Mouse (Mus musculus): Measurements from ENCODE around the gene Gm15155. TPM values are rescaled to one million over a fixed set of nuclear protein-coding genes. Genes with fewer than 3 reads are reported as not detected.
A peak's percentile ranks its signal among the peaks of the same experiment; 100 is the strongest.
"Not testable (repeated sequence)": the region's sequence is repeated elsewhere in the genome, so short reads cannot be mapped to it uniquely, and the experiment has no call there.

Gene Gm15155
- polyA plus RNA-seq, 1 experiment from 2014 or later = not detected

GRCm38 (mm10) chrX:155625671-155626196 is 1.2 kb downstream of the Gm15155 start:
- no peak overlapping the region for H3K4me3 ChIP-seq (replicated peaks)
- ATAC-seq = no peak
- 6% methylated on average over 13 of the region's 13 CpGs for WGBS

DNA sequence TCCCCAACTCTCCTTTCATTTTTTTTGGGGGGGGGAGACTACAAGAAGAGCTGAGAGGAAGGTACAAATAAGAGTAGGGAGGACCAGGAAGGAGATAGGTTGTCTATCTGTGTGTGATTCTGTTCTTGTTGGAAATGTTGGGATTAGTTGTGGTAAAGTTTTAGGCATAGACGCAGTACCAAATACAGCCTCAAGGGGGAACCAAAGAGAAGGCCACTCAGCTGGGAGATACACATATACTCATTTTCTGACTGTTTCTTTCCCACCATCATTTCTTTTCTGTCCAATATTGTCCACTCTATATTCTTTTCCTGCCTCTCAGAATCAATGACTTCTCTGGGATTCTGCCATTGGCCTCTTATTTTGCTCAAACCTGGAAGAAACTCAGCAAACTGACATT is 19.4 kb downstream of the Gm15155 start:
- H3K27me3 ChIP-seq (replicated peaks) = no peaks in the 10 kb centered on the region
- no peak overlapping the region for H3K4me3 ChIP-seq (replicated peaks)
- H3K36me3 ChIP-seq = no peaks in the 10 kb centered on the region
- no peak for ATAC-seq
- WGBS = 20% methylated on average over 1 of the region's 1 CpGs
- no peaks in the 10 kb centered on the region for H3K4me1 ChIP-seq (replicated peaks)
- H3K9ac ChIP-seq = no peak overlapping the region
- H3K27ac ChIP-seq = no peak overlapping the region
- no peak overlapping the region for H3K4me2 ChIP-seq (replicated peaks)
- no peaks in the 10 kb centered on the region for H3K9me3 ChIP-seq

More at GRCm38 (mm10) chrX:155625671-155626196, 1.2 kb downstream of the Gm15155 start:
- Histone ChIP-seq H3K9me3 (no peaks in the 10 kb centered on the region), H3K4me1 (replicated peaks) (0 out of 2 replicates have a peak, but pooled peaks cover 4% of the 10 kb centered on the region), H3K36me3 (no peaks in the 10 kb centered on the region), H3K4me2 (replicated peaks) (0 out of 2 replicates have a peak overlapping the region, but pooled peaks have one; percentile 6), H3K27me3 (replicated peaks) (peaks cover 30% of the 10 kb centered on the region), H3K9ac (no peak overlapping the region), H3K27ac (no peak overlapping the region)

- Histone ChIP-seq H3K27ac (no peak overlapping the region), H3K36me3 (no peaks in the 10 kb centered on the region), H3K9ac (no peak overlapping the region), H3K27me3 (replicated peaks) (no peaks in the 10 kb centered on the region), H3K4me3 (replicated peaks) (no peak overlapping the region), H3K4me2 (replicated peaks) (no peak overlapping the region), H3K4me1 (replicated peaks) (no peaks in the 10 kb centered on the region), H3K9me3 (no peaks in the 10 kb centered on the region)
- WGBS = 91% methylated on average over 3 of the region's 3 CpGs
- ATAC-seq = no peak
Measured at GRCm38 (mm10) chrX:155645975-155646374, 21.4 kb downstream of the Gm15155 start.

- Histone ChIP-seq H3K4me1 (replicated peaks) (no peaks in the 10 kb centered on the region), H3K27me3 (replicated peaks) (no peaks in the 10 kb centered on the region), H3K9ac (no peak overlapping the region), H3K4me2 (replicated peaks) (no peak overlapping the region), H3K4me3 (replicated peaks) (no peak overlapping the region), H3K27ac (no peak overlapping the region), H3K36me3 (no peaks in the 10 kb centered on the region), H3K9me3 (no peaks in the 10 kb centered on the region)
- no peak for ATAC-seq
- WGBS = 76% methylated on average over 1 of the region's 1 CpGs
Measured at GRCm38 (mm10) chrX:155657971-155658370, 33.4 kb downstream of the Gm15155 start.

DNA sequence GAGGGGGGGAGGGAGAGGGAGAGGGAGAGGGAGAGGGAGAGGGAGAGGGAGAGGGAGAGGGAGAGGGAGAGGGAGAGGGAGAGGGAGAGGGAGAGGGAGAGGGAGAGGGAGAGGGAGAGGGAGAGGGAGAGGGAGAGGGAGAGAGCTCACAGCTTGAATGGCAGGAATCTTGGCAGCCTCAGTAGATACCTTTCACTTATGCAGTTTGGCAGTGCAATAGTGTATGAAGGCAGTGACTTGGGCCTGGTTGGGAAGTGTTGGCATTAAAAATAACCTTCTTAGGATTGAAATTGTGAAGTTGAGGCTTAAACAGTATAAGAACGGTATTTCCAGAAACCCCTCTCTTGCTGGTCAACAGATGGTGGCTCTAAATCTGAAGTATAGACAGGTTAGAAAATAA is 65.9 kb downstream of the Gm15155 start:
- H3K27me3 ChIP-seq (replicated peaks); H3K4me1 ChIP-seq (replicated peaks); H3K9ac ChIP-seq; H3K36me3 ChIP-seq; ATAC-seq; H3K27ac ChIP-seq; H3K9me3 ChIP-seq; H3K4me2 ChIP-seq (replicated peaks); H3K4me3 ChIP-seq (replicated peaks): not testable (repeated sequence)
- 93% methylated on average over 1 of the region's 1 CpGs for WGBS

- no peaks in the 10 kb centered on the region for H3K36me3 ChIP-seq
- no peaks in the 10 kb centered on the region for H3K27me3 ChIP-seq (replicated peaks)
- no peak overlapping the region for H3K4me3 ChIP-seq (replicated peaks)
- 73% methylated on average over 3 of the region's 3 CpGs for WGBS
- no peak overlapping the region for H3K9ac ChIP-seq
- no peaks in the 10 kb centered on the region for H3K9me3 ChIP-seq
- H3K4me2 ChIP-seq (replicated peaks) = no peak overlapping the region
- H3K4me1 ChIP-seq (replicated peaks) = no peaks in the 10 kb centered on the region
- H3K27ac ChIP-seq = no peak overlapping the region
- no peak for ATAC-seq
Measured at GRCm38 (mm10) chrX:155724157-155724556, 99.6 kb downstream of the Gm15155 start.

DNA sequence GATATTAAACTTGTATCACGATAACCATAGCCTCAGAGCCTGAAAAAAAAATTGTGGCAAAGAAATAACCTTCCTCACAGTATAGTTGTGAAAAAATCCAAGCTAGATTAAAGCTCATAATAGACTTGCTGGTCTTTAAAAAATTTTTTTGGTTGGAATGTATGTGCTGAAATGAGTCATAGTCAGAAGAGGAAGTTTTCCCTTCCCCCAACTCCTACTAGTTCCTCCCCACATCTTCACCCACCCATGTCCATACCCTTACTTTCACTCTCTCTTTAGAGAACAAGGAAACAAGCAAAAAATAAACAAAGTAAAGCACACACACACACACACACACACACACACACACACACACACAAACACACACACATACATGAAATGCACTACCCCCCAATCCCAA is 103.8 kb downstream of the Gm15155 start:
- no peak overlapping the region for H3K4me3 ChIP-seq (replicated peaks)
- no peaks in the 10 kb centered on the region for H3K9me3 ChIP-seq
- WGBS = 47% methylated on average over 1 of the region's 1 CpGs
- H3K36me3 ChIP-seq = no peaks in the 10 kb centered on the region
- no peaks in the 10 kb centered on the region for H3K4me1 ChIP-seq (replicated peaks)
- no peak overlapping the region for H3K27ac ChIP-seq
- no peak overlapping the region for H3K4me2 ChIP-seq (replicated peaks)
- H3K27me3 ChIP-seq (replicated peaks) = no peaks in the 10 kb centered on the region
- no peak for ATAC-seq
- no peak overlapping the region for H3K9ac ChIP-seq

- Histone ChIP-seq H3K36me3 (no peaks in the 10 kb centered on the region), H3K27ac (no peak overlapping the region), H3K4me1 (replicated peaks) (no peaks in the 10 kb centered on the region), H3K9ac (no peak overlapping the region), H3K9me3 (no peaks in the 10 kb centered on the region), H3K27me3 (replicated peaks) (no peaks in the 10 kb centered on the region), H3K4me3 (replicated peaks) (no peak overlapping the region), H3K4me2 (replicated peaks) (no peak overlapping the region)
- 72% methylated on average over 1 of the region's 1 CpGs for WGBS
- ATAC-seq = no peak
Measured at GRCm38 (mm10) chrX:155888118-155888517, 263.6 kb downstream of the Gm15155 start.

GRCm38 (mm10) chrX:155900040-155900439 is 275.5 kb downstream of the Gm15155 start:
- no peak for ATAC-seq

GRCm38 (mm10) chrX:155901742-155902141 is 277.2 kb downstream of the Gm15155 start:
- no peak for ATAC-seq
- H3K36me3 ChIP-seq = no peaks in the 10 kb centered on the region
- no peak overlapping the region for H3K4me3 ChIP-seq (replicated peaks)
- H3K9ac ChIP-seq = no peak overlapping the region
- no peaks in the 10 kb centered on the region for H3K9me3 ChIP-seq
- no peak overlapping the region for H3K27ac ChIP-seq
- H3K4me2 ChIP-seq (replicated peaks) = no peak overlapping the region
- no peaks in the 10 kb centered on the region for H3K27me3 ChIP-seq (replicated peaks)
- H3K4me1 ChIP-seq (replicated peaks) = no peaks in the 10 kb centered on the region

More at GRCm38 (mm10) chrX:155900040-155900439, 275.5 kb downstream of the Gm15155 start:
- no peaks in the 10 kb centered on the region for H3K36me3 ChIP-seq
- no peak overlapping the region for H3K27ac ChIP-seq
- no peaks in the 10 kb centered on the region for H3K27me3 ChIP-seq (replicated peaks)
- no peaks in the 10 kb centered on the region for H3K9me3 ChIP-seq
- no peaks in the 10 kb centered on the region for H3K4me1 ChIP-seq (replicated peaks)
- H3K9ac ChIP-seq = no peak overlapping the region
- H3K4me3 ChIP-seq (replicated peaks) = no peak overlapping the region
- WGBS = 72% methylated on average over 1 of the region's 1 CpGs
- H3K4me2 ChIP-seq (replicated peaks) = no peak overlapping the region

GRCm38 (mm10) chrX:155903108-155903507 is 278.6 kb downstream of the Gm15155 start:
- Histone ChIP-seq H3K9ac (no peak overlapping the region), H3K4me3 (replicated peaks) (no peak overlapping the region), H3K36me3 (no peaks in the 10 kb centered on the region), H3K4me2 (replicated peaks) (no peak overlapping the region), H3K27ac (no peak overlapping the region), H3K9me3 (no peaks in the 10 kb centered on the region), H3K4me1 (replicated peaks) (no peaks in the 10 kb centered on the region), H3K27me3 (replicated peaks) (no peaks in the 10 kb centered on the region)
- WGBS = 34% methylated on average over 1 of the region's 1 CpGs
- no peak for ATAC-seq

DNA sequence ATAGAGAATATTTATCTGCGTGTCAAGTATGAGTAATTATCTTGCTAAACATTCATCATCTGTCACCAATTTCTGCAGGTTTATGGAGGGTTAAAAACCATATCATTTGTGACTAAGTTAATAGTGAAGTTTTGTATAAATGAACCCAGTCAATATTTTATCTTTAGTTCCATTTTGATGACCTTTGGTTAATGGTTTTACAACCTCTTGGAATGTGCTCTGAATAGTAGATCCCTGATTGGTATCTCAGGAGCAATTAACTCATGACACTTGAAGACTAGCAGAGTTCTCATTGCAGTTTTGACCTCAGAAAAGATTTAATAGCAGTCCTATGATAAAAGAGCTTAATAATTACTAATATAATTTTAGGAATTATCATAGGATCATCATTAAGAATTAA is 385.2 kb downstream of the Gm15155 start:
- no peaks in the 10 kb centered on the region for H3K27me3 ChIP-seq (replicated peaks)
- 59% methylated on average over 1 of the region's 1 CpGs for WGBS
- no peak overlapping the region for H3K27ac ChIP-seq
- no peaks in the 10 kb centered on the region for H3K36me3 ChIP-seq
- H3K4me2 ChIP-seq (replicated peaks) = no peak overlapping the region
- H3K9me3 ChIP-seq = no peaks in the 10 kb centered on the region
- H3K4me3 ChIP-seq (replicated peaks) = no peak overlapping the region
- no peak overlapping the region for H3K9ac ChIP-seq
- ATAC-seq = peak; percentile 67
- no peaks in the 10 kb centered on the region for H3K4me1 ChIP-seq (replicated peaks)

DNA sequence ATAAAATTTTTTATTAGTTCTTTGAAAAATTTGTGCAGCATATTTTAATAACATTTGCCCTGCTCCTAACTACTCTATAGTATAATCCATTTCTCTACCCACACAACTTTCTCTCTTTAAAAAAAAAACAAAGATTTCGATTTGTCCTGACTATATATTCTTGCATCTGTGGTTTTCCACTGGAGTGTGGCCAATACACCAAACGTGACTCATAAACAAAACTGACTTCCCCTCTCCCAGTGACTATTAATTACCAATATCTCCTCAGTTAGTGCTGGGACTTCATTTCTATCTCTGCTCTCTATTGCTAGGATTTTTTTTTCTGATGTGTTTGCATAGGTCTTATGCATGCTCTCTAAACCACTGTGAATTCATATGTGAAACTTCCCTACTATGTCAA is 531.2 kb downstream of the Gm15155 start:
- Histone ChIP-seq H3K9me3 (no peaks in the 10 kb centered on the region), H3K4me2 (replicated peaks) (no peak overlapping the region), H3K4me1 (replicated peaks) (no peaks in the 10 kb centered on the region), H3K27me3 (replicated peaks) (no peaks in the 10 kb centered on the region), H3K36me3 (no peaks in the 10 kb centered on the region), H3K9ac (no peak overlapping the region), H3K27ac (no peak overlapping the region), H3K4me3 (replicated peaks) (no peak overlapping the region)
- 53% methylated on average over 2 of the region's 2 CpGs for WGBS
- ATAC-seq = no peak

All from intestine, embryonic 15.5 days (tissue).